Mouse (Mus musculus) kidney, postnatal 0 days (tissue): ENCODE measurements around the gene Pglyrp2. TPM values are rescaled to one million over a fixed set of nuclear protein-coding genes. Genes with fewer than 3 reads are reported as not detected.

ENCODE experiments used
- ATAC-seq: fragments of 200-750 bp; cut with Nextera tagmentation; replicated peaks from 2 replicates; pipeline ENCODE4 v1.8.0; 2017; ENCODE audit warnings: low read depth, moderate number of reproducible peaks, moderate TSS enrichment, moderate library complexity; ENCODE audit not compliant: low FRiP score
- DNase-seq: peaks from one replicate; pipeline ENCODE4 v3.0.0-alpha.2; 2016; ENCODE audit warnings: low spot score
- H3K27ac ChIP-seq: fragments of 300-500 bp; sonication (generic); 2 replicates; pipeline ENCODE4 v1.5.1; 2014; ENCODE audit warnings: mild to moderate bottlenecking
- H3K27me3 ChIP-seq: fragments of 300-500 bp; sonication (generic); 2 replicates; pipeline ENCODE4 v1.6.1; 2014; ENCODE audit warnings: low read length, mixed read lengths; ENCODE audit not compliant: insufficient read depth
- H3K36me3 ChIP-seq: fragments of 300-500 bp; sonication (generic); 2 replicates; pipeline ENCODE4 v1.6.1; 2014; ENCODE audit warnings: low read length, mixed read lengths; ENCODE audit not compliant: insufficient read depth
- H3K4me1 ChIP-seq: fragments of 300-500 bp; sonication (generic); replicated peaks from 2 replicates; pipeline ENCODE4 v1.6.1; 2014; ENCODE audit warnings: antibody characterized with exemption, low read length, mixed read lengths; ENCODE audit not compliant: insufficient read depth
- H3K4me2 ChIP-seq: fragments of 300-500 bp; sonication (generic); 2 replicates; pipeline ENCODE4 v1.6.1; 2014; ENCODE audit warnings: mild to moderate bottlenecking, low read length, moderate library complexity, mixed read lengths
- H3K4me3 ChIP-seq: fragments of 300-500 bp; sonication (generic); replicated peaks from 2 replicates; pipeline ENCODE4 v1.5.1; 2014; ENCODE audit warnings: low read depth, low read length
- H3K9ac ChIP-seq: fragments of 300-500 bp; sonication (generic); 2 replicates; pipeline ENCODE4 v1.6.1; 2014; ENCODE audit warnings: low read depth, low read length
- H3K9me3 ChIP-seq: fragments of 300-500 bp; sonication (generic); replicated peaks from 2 replicates; pipeline ENCODE4 v1.6.1; 2016; ENCODE audit warnings: low read length, inconsistent platforms, mixed read lengths
- CTCF ChIP-seq: IDR thresholded peaks from 2 replicates; pipeline ENCODE4 v1.5.1; 2016; ENCODE audit warnings: antibody characterized with exemption, low read depth, mild to moderate bottlenecking, moderate library complexity
- WGBS: fragments of 180-500 bp; shearing (Covaris S2); extraction: QIAGEN DNeasy Blood & Tissue Kit; methylation state at CpG from one replicate; pipeline ENCODE4 v1.1.7; 2014; 5-methylcytosine and 5-hydroxymethylcytosine counted together
- polyA plus RNA-seq: library from polyadenylated mRNA; unstranded; fragments of >200 nt; fragmentation: Nextera tagmentation; extraction: Ambion mirVana; gene quantifications from 2 replicates; pipeline ENCODE4 v1.2.1, GENCODE M21; 2015

Pglyrp2 gene
- polyA plus RNA-seq, 1 experiment from 2014 or later, result not detected

DNA sequence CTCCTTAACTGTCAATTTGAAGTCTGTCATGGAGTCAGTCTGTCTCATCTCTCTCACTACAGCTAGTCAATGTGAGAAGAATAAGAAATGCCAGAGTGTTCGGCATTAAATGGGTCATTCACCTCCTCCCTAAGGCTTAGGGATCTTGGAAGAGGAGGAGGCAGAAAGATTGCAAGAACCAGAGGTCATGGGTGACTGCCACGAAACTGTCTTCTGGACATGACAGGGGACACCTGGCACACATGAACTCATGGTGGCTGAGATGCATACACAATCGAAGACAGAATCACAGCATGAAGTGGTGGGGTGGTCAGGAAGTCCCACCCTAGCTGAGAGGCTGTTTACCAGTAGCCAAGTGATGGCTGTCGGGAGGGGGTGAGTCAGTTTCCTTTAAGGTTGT lies 10.4 kb upstream of the Pglyrp2 start:
- Histone ChIP-seq H3K27me3 (no peaks in the 10 kb centered on the region), H3K9ac (no peak overlapping the region), H3K27ac (no peak overlapping the region), H3K36me3 (no peaks in the 10 kb centered on the region), H3K4me3 (no peak overlapping the region), H3K4me1 (no peaks in the 10 kb centered on the region), H3K9me3 (no peaks in the 10 kb centered on the region), H3K4me2 (no peak overlapping the region)
- 39% methylated on average over 4 of the region's 4 CpGs for WGBS
- DNase-seq, result no peak
- TF ChIP-seq CTCF, result no peak
- no peak for ATAC-seq

DNA sequence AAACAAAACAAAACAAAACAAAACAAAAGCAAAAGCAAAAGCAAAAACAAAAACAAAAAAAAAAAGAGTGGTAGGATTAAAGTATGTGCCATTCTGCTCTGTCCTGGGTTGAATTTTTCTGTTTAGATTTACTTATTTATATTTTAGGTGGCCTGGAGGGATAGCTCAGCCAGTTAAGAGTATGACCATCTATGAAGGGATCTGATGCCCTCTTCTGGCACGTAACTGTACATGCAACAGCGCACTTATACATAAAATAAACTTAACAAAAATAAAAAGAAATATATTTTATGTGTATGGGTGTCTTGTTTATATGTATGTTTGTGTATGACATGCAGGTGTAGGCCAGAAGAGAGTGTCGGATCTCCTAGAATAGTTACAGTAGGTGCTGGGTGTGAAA lies 8.0 kb upstream of the Pglyrp2 start:
- Histone ChIP-seq H3K4me2 (no peak overlapping the region), H3K9me3 (no peaks in the 10 kb centered on the region), H3K36me3 (no peaks in the 10 kb centered on the region), H3K4me1 (no peaks in the 10 kb centered on the region), H3K9ac (no peak overlapping the region), H3K27ac (no peak overlapping the region), H3K4me3 (no peak overlapping the region), H3K27me3 (no peaks in the 10 kb centered on the region)
- peak; percentile 82 for TF ChIP-seq CTCF
- 62% methylated on average over 3 of the region's 3 CpGs for WGBS
- DNase-seq (peak; percentile 82), ATAC-seq (no peak)

DNA sequence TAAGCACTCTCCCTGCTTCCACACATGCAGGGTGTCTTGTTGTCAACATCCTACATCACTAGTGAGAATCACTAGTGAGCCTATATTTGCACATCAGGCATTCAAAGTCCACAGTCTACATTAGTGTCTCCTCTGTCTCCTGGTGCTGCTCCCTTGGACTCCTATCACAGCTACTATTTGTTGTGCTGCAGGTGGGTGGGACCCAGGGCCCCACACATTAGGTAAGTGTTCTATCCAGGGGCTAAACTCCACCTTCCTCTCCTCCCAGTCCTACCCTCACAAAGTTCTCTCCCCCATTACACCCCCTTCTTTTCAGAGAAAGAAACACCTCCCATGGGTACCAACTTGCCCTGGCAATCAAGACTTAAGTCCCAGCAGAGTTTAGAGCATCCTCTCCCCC lies 2.6 kb upstream of the Pglyrp2 start:
- Histone ChIP-seq H3K27me3 (no peaks in the 10 kb centered on the region), H3K4me1 (no peaks in the 10 kb centered on the region), H3K4me2 (no peak overlapping the region), H3K4me3 (no peak overlapping the region), H3K36me3 (no peaks in the 10 kb centered on the region), H3K9ac (no peak overlapping the region), H3K9me3 (no peaks in the 10 kb centered on the region), H3K27ac (no peak overlapping the region)
- no peak for ATAC-seq
- no peak for DNase-seq
- TF ChIP-seq CTCF, result no peak

DNA sequence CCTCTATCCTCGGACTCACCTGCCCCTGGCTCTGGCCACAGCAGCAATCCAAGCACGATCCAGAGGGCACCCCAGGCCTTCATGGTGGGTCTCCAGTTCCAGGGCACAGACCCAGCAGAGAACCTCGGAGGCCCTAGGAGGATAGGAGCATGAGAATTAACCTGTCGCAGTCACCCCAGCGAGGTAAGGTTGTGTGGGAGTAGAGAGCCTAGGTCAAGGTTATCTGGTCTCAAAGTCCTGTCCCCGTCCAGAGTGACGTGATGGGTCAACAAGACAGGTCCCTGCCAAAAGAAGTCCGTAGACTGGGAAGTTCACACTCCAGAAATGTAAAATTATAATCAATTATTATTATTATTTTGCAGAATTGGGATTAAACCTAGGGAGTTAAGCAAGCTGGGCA lies 3.2 kb downstream of the Pglyrp2 start:
- no peak for DNase-seq
- WGBS, result 73% methylated on average over 8 of the region's 8 CpGs
- no peaks in the 10 kb centered on the region for H3K9me3 ChIP-seq
- no peak for ATAC-seq
- no peaks in the 10 kb centered on the region for H3K36me3 ChIP-seq
- H3K4me1 ChIP-seq, result no peaks in the 10 kb centered on the region
- H3K27me3 ChIP-seq, result no peaks in the 10 kb centered on the region
- no peak overlapping the region for H3K27ac ChIP-seq
- TF ChIP-seq CTCF, result no peak
- H3K4me2 ChIP-seq, result no peak overlapping the region
- H3K9ac ChIP-seq, result no peak overlapping the region
- H3K4me3 ChIP-seq, result no peak overlapping the region

GRCm38 (mm10) chr17:32419989-32420388 lies 4.0 kb downstream of the Pglyrp2 start:
- H3K27ac ChIP-seq, result no peak overlapping the region
- no peak for TF ChIP-seq CTCF
- WGBS, result 61% methylated on average over 2 of the region's 2 CpGs
- H3K9me3 ChIP-seq, result no peaks in the 10 kb centered on the region
- DNase-seq (no peak), ATAC-seq (no peak)
- no peak overlapping the region for H3K9ac ChIP-seq
- H3K27me3 ChIP-seq, result 0 out of 2 replicates have a peak, but pooled peaks cover 3% of the 10 kb centered on the region
- H3K36me3 ChIP-seq, result no peaks in the 10 kb centered on the region
- no peak overlapping the region for H3K4me3 ChIP-seq
- H3K4me1 ChIP-seq, result no peaks in the 10 kb centered on the region
- H3K4me2 ChIP-seq, result no peak overlapping the region

GRCm38 (mm10) chr17:32416771-32417170 lies 7.2 kb downstream of the Pglyrp2 start:
- Histone ChIP-seq H3K36me3 (no peaks in the 10 kb centered on the region), H3K9ac (no peak overlapping the region), H3K4me2 (no peak overlapping the region), H3K9me3 (no peaks in the 10 kb centered on the region), H3K27ac (no peak overlapping the region), H3K4me3 (no peak overlapping the region), H3K4me1 (no peaks in the 10 kb centered on the region), H3K27me3 (0 out of 2 replicates have a peak, but pooled peaks cover 3% of the 10 kb centered on the region)
- ATAC-seq, result no peak
- TF ChIP-seq CTCF, result no peak
- DNase-seq, result no peak
- 94% methylated on average over 14 of the region's 14 CpGs for WGBS

- DNase-seq (no peak), ATAC-seq (no peak)
- TF ChIP-seq CTCF, result no peak
- Histone ChIP-seq H3K36me3 (no peaks in the 10 kb centered on the region), H3K9ac (no peak overlapping the region), H3K27ac (no peak overlapping the region), H3K4me1 (no peaks in the 10 kb centered on the region), H3K27me3 (0 out of 2 replicates have a peak, but pooled peaks cover 3% of the 10 kb centered on the region), H3K4me2 (no peak overlapping the region), H3K9me3 (no peaks in the 10 kb centered on the region), H3K4me3 (no peak overlapping the region)
- 51% methylated on average over 24 of the region's 24 CpGs for WGBS
These were observed 8.4 kb downstream of the Pglyrp2 start for GRCm38 (mm10) chr17:32415417-32416020.
